8 mouse cellular contexts compared by ENCODE assay signal in the genomic region with DNA sequence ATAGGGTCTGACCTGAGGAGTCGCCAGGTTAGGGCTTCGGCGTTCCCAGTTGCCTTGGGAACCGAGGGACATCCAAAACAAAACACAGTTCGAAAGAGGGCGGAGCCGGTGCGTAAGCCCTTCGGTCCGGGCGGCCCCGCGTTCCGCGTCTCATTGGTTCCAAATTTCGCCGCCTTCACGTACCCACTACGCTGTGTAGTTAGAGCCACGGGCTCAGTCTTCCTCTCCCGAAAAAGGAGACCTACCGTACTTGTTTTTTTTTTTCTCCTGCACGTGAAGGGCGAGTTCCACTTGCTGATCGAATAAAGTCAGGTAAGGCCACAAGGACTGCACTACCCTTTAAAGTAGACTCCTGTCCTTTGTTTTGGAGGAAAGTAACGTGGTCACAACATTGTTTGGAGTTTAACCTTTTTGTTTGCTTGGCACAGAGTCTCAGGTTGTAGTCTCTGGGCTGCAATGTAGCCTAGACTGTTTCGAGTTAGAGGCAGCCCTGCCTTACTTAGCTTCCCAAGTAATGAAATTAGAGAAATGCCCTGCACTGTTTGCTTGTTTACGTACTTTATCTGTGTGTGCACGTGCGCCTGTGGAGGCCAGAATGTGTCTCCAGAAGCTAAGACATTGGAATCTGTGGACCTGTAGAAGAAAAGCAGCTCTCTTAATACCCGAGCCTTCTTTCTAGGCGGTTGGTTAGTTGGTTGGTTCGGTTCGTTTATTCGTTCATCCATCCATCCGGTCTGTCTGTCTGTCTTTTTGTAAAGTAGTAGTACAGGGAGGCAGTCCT. TPM values are rescaled to one million over a fixed set of nuclear protein-coding genes. Genes with fewer than 3 reads are reported as not detected.
DNase-seq lines count a peak whose midpoint lies in the region; ATAC-seq and TF ChIP-seq lines count a peak whose summit lies in the region.

No protein-coding gene starts in this region.

- peak; percentile 78 for DNase-seq in MEL-GATA-1-ER (ENCODE audit: extremely low read depth, low read depth)
- DNase-seq in cerebellum, adult 2 months, result peak; percentile 69 to 74
- peak; percentile 80 for DNase-seq in forebrain, postnatal 0 days
- peak; percentile 90 for DNase-seq in heart, postnatal 4 days
- DNase-seq in layer of hippocampus, adult 8-10 months (ENCODE audit: low spot score in 2 of 2), result peak; percentile 56 to 77
- DNase-seq in lung, embryonic 14.5 days, result peak; percentile 96
- DNase-seq in testis, postnatal 14 days (ENCODE audit: low spot score), result peak; percentile 88

- no peak for TF ChIP-seq POLR2A in cerebellum, adult 2 months (IDR thresholded peaks at IDR 0.05; ENCODE audit: borderline replicate concordance, insufficient read depth, low read length)

- TF ChIP-seq CTCF in cerebellum, adult 2 months (IDR thresholded peaks at IDR 0.05; ENCODE audit: borderline replicate concordance, insufficient read depth, low read depth, low read length), result no peak
- TF ChIP-seq CTCF in forebrain, postnatal 0 days (IDR thresholded peaks at IDR 0.05; ENCODE audit: low read depth), result no peak
- no peak for TF ChIP-seq CTCF in lung, embryonic 14.5 days (IDR thresholded peaks at IDR 0.05; ENCODE audit: low read depth)

- H3K9me3 ChIP-seq in forebrain, postnatal 0 days (ENCODE audit: low read length), result no peaks in the 10 kb centered on the region
- H3K9me3 ChIP-seq in lung, embryonic 14.5 days (ENCODE audit: low read depth, low read length), result no peaks in the 10 kb centered on the region

- peak; percentile 98 for ATAC-seq in forebrain, postnatal 0 days
- ATAC-seq in lung, embryonic 14.5 days (ENCODE audit: insufficient read depth), result peak; percentile 99
- peak; percentile 95 for ATAC-seq in neutrophil, adult 5-6 weeks (ENCODE audit: extremely low read depth, insufficient number of reproducible peaks, low FRiP score, poor library complexity, severe bottlenecking)

- H3K4me3 ChIP-seq in cerebellum, adult 2 months (replicated peaks; ENCODE audit: insufficient read depth, low read depth, low read length), result peak overlapping the region; percentile 65
- H3K4me3 ChIP-seq in forebrain, postnatal 0 days (ENCODE audit: low read depth, low read length), result peak overlapping the region; percentile 43
- H3K4me3 ChIP-seq in lung, embryonic 14.5 days (ENCODE audit: low read depth, low read length), result peak overlapping the region; percentile 55

- no peaks in the 10 kb centered on the region for H3K27me3 ChIP-seq in cerebellum, adult 2 months (ENCODE audit: control insufficient read depth, insufficient read depth, low read length)
- no peaks in the 10 kb centered on the region for H3K27me3 ChIP-seq in forebrain, postnatal 0 days (ENCODE audit: insufficient read depth, low read length)
- H3K27me3 ChIP-seq in lung, embryonic 14.5 days (ENCODE audit: insufficient read depth, low read length), result no peaks in the 10 kb centered on the region

- no peaks in the 10 kb centered on the region for H3K36me3 ChIP-seq in forebrain, postnatal 0 days (ENCODE audit: insufficient read depth)
- no peaks in the 10 kb centered on the region for H3K36me3 ChIP-seq in lung, embryonic 14.5 days (ENCODE audit: insufficient read depth)

- no peak overlapping the region for H3K27ac ChIP-seq in cerebellum, adult 2 months (ENCODE audit: insufficient read depth, low read length)
- no peak overlapping the region for H3K27ac ChIP-seq in forebrain, postnatal 0 days (ENCODE audit: low read depth, low read length)
- H3K27ac ChIP-seq in lung, embryonic 14.5 days (ENCODE audit: low read depth), result peak overlapping the region; percentile 75

- no peaks in the 10 kb centered on the region for H3K4me1 ChIP-seq in cerebellum, adult 2 months (ENCODE audit: control insufficient read depth, insufficient read depth, low read length)
- 0 out of 2 replicates have a peak, but pooled peaks cover 6% of the 10 kb centered on the region for H3K4me1 ChIP-seq in forebrain, postnatal 0 days (ENCODE audit: insufficient read depth)
- H3K4me1 ChIP-seq in lung, embryonic 14.5 days (ENCODE audit: insufficient read depth), result no peaks in the 10 kb centered on the region

- 4% methylated on average over 36 of the region's 36 CpGs for WGBS in cerebellum, adult 2 months
- WGBS in forebrain, postnatal 0 days, result 5% methylated on average over 36 of the region's 36 CpGs
- 4% methylated on average over 36 of the region's 36 CpGs for WGBS in lung, embryonic 14.5 days

- peak overlapping the region; percentile 42 for H3K9ac ChIP-seq in forebrain, postnatal 0 days
- peak overlapping the region; percentile 68 for H3K9ac ChIP-seq in lung, embryonic 14.5 days

- peak overlapping the region; percentile 76 for H3K4me2 ChIP-seq in forebrain, postnatal 0 days (ENCODE audit: low read depth)
- peak overlapping the region; percentile 70 for H3K4me2 ChIP-seq in lung, embryonic 14.5 days

RNA-seq across cellular contexts. Expression of a gene that starts 1.9 kb away (rescaled TPM):
- polyA plus RNA-seq in cerebellum, adult 2 months (2012; rRNA removed), result 3.7 and 5.6 TPM in 2 replicates
- 4.4 and 5.7 TPM in 2 replicates for total RNA-seq in forebrain, postnatal 0 days (2014; rRNA removed)
- 6.5 and 6.9 TPM in 2 replicates for polyA plus RNA-seq in forebrain, postnatal 0 days (2015; fragmentation: Nextera tagmentation; extraction: Ambion mirVana)
- 10 to 100 TPM; 12.2 to 15.7 TPM for total RNA-seq in heart, postnatal 4 days (2021)
- total RNA-seq in layer of hippocampus, adult 8-10 months (2022), result 1 to 10 TPM; 3.3 to 6.3 (median 4.0) TPM
- 13.7 and 15.6 TPM in 2 replicates for polyA plus RNA-seq in lung, embryonic 14.5 days (2014; fragmentation: Nextera tagmentation; extraction: Ambion mirVana)
- total RNA-seq in neutrophil, adult 5-6 weeks (2017), result 22.7 and 28.6 TPM in 2 replicates

RNA-seq across cellular contexts. Expression of a gene that starts 11.6 kb away (rescaled TPM):
- not detected in 2 replicates for polyA plus RNA-seq in cerebellum, adult 2 months (2012; rRNA removed)
- total RNA-seq in forebrain, postnatal 0 days (2014; rRNA removed), result not detected in 2 replicates
- polyA plus RNA-seq in forebrain, postnatal 0 days (2015; fragmentation: Nextera tagmentation; extraction: Ambion mirVana), result not detected in 2 replicates
- not detected for total RNA-seq in heart, postnatal 4 days (2021)
- total RNA-seq in layer of hippocampus, adult 8-10 months (2022), result not detected
- not detected in 2 replicates for polyA plus RNA-seq in lung, embryonic 14.5 days (2014; fragmentation: Nextera tagmentation; extraction: Ambion mirVana)
- total RNA-seq in neutrophil, adult 5-6 weeks (2017), result not detected in 2 replicates

RNA-seq across cellular contexts. Expression of a gene that starts 40.1 kb away (rescaled TPM):
- polyA plus RNA-seq in cerebellum, adult 2 months (2012; rRNA removed), result 19.5 and 19.9 TPM in 2 replicates
- total RNA-seq in forebrain, postnatal 0 days (2014; rRNA removed), result 36.2 and 42.2 TPM in 2 replicates
- polyA plus RNA-seq in forebrain, postnatal 0 days (2015; fragmentation: Nextera tagmentation; extraction: Ambion mirVana), result 5.1 and 10.3 TPM in 2 replicates
- total RNA-seq in heart, postnatal 4 days (2021), result 10 to 100 TPM; 37.9 to 41.0 TPM
- total RNA-seq in layer of hippocampus, adult 8-10 months (2022), result 10 to 100 TPM; 41.9 to 59.0 (median 47.0) TPM
- polyA plus RNA-seq in lung, embryonic 14.5 days (2014; fragmentation: Nextera tagmentation; extraction: Ambion mirVana), result 6.7 and 9.8 TPM in 2 replicates
- 44.6 and 56.2 TPM in 2 replicates for total RNA-seq in neutrophil, adult 5-6 weeks (2017)

RNA-seq across cellular contexts. Expression of a gene that starts 46.9 kb away (rescaled TPM):
- 19.0 and 27.1 TPM in 2 replicates for polyA plus RNA-seq in cerebellum, adult 2 months (2012; rRNA removed)
- total RNA-seq in forebrain, postnatal 0 days (2014; rRNA removed), result 64.8 and 80.2 TPM in 2 replicates
- 93.8 and 101 TPM in 2 replicates for polyA plus RNA-seq in forebrain, postnatal 0 days (2015; fragmentation: Nextera tagmentation; extraction: Ambion mirVana)
- total RNA-seq in heart, postnatal 4 days (2021), result 10 to 100 TPM; 21.0 to 25.7 TPM
- 10 to 100 TPM; 27.3 to 39.2 (median 32.6) TPM for total RNA-seq in layer of hippocampus, adult 8-10 months (2022)
- polyA plus RNA-seq in lung, embryonic 14.5 days (2014; fragmentation: Nextera tagmentation; extraction: Ambion mirVana), result 28.2 and 30.2 TPM in 2 replicates
- total RNA-seq in neutrophil, adult 5-6 weeks (2017), result 49.2 and 56.8 TPM in 2 replicates
